Mouse (Mus musculus) neutrophil, adult 5-6 weeks (primary cell): ENCODE data around the gene Pitpnm2. TPM values are rescaled to one million over a fixed set of nuclear protein-coding genes. Genes with fewer than 3 reads are reported as not detected.

Experiments
- ATAC-seq: fragments of 151-379, 151-347 bp; 2 replicates; pipeline ENCODE4 v1.8.0; 2017; ENCODE audit warnings: mild to moderate bottlenecking, moderate TSS enrichment; ENCODE audit not compliant: insufficient number of reproducible peaks, poor library complexity, low FRiP score, severe bottlenecking; ENCODE audit errors: extremely low read depth
- total RNA-seq: library from RNA; stranded (forward); fragments of 200-1000 nt; gene quantifications from 2 replicates; pipeline ENCODE4 v1.2.3, GENCODE M21; 2017

The Pitpnm2 gene
- total RNA-seq, 1 experiment from 2014 or later = 11.3 TPM

DNA sequence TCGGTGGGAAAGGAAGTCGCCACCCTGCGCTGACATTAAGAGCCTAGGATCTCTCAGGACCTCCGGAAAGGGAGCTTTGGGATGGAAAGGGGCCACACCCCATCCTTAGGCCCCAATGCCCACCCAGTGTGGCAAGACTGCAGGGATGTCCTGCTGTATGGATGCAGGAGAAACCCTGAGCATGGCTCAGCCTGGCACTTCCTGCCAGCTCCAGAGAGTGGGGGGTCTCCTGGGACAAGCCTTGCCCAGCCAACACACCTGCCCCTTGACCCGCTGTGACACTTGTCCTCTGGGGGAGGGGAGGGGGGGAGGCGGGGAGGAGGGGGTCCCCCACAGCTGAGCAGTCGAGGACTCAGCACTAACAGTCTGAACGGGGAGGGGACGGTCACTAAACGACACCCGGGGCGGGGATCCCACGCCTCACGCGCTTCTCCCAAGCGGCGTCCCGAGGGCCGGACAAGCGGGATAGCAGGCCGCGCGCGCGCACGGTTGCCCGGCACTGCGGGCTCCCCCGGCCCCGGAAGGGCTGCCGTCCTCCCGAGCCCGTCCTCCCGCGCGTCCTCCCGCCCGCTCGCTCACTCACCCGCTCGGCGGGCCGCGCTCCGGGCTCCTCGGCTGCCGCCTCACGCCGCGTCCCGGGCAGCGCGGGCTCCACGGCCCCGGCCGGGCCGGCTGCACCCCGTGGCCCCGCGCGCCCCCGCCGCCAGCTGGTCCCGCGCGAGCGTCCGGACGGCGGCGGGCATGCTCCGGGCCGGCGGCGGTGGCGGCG is 531 bp downstream of the Pitpnm2 start:
- no peak for ATAC-seq

DNA sequence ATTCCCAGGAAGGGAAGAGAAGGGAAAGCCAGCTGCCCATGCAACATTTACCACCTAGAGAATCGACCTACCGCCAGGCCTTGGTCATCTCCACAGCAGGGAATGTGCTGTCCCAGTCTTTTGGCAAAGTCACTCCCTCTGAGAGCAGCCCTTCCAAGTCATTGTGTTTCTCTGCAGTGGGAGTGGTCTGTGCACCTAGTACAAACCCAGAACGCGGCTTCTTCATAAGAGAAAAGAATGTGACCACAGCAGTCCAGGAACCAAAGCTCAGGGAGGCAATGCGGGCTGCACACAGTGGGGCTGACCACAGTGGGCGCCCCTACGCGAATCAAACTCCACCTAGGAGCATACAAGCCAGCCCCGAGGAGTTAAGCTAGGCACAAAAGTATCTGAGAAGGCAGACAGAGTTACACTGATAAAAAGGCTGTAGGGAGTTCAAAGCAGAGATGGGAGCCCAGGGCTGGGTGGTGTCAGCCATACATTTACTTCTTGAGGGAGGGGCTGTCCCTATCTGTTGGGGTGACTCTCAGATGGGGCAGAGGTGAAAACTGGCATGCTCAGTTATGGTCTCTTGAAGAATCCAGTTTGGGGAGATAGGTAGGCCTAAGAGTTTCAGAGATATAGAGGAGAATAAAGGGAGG is 1.5 kb downstream of the Pitpnm2 start:
- ATAC-seq = no peak

DNA sequence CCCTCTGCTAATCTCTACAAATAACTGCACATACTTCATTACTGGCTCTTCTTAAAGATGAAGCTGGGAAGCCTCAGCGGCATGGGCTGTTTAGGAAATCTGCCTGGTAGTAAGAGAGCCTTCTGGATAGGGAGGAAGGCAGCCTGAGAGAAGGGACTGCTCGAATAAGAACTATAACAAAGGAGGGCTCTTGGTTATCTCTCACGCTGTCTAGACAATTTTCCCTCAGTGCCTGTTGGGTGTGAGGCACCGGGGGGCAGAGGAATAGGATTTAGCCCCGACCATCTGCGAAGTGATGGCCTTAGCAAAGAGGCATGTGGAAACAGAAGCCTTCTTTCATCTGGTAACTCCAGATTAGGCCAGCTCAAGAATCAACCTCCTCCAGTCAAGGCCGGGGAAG is 2.3 kb downstream of the Pitpnm2 start:
- no peak for ATAC-seq

DNA sequence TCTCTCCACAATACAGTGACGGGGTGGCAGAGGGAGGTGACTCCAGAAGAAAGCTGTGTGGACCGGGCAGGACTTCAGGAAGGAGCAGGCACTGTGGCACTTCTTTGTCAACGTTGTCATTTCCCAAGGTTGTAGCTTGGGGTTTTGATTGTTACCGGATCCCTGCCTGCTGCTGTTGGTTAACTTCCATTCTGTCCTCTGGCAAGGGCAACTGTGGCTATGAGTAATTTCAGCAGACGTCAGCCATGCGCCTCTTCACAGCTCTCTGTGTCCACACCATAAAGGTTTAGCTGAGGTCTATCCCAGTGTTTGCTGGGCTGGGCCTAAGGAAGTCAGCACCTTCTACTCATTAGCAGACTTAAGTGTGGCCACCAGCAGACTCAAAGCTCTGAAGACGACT is 4.7 kb downstream of the Pitpnm2 start:
- no peak for ATAC-seq

DNA sequence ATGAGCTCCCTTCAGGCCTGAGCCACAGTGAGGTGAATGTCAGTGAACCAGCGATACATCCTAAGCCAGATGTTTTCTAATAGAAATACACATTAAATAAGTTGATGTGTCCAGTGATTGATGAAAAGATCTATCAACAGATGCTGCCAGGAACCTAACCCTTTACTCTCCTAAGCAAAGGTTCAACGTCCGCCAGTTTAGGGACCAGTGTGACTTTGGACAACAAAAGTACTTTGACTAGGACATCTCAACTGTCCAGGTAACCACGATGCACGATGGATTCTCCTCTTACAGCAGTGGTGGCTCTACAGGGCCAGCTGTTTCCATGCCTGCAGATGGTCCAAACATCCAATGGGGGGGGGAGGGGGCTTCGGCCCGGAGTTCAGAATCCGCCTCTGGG is 5.1 kb downstream of the Pitpnm2 start:
- ATAC-seq = no peak

DNA sequence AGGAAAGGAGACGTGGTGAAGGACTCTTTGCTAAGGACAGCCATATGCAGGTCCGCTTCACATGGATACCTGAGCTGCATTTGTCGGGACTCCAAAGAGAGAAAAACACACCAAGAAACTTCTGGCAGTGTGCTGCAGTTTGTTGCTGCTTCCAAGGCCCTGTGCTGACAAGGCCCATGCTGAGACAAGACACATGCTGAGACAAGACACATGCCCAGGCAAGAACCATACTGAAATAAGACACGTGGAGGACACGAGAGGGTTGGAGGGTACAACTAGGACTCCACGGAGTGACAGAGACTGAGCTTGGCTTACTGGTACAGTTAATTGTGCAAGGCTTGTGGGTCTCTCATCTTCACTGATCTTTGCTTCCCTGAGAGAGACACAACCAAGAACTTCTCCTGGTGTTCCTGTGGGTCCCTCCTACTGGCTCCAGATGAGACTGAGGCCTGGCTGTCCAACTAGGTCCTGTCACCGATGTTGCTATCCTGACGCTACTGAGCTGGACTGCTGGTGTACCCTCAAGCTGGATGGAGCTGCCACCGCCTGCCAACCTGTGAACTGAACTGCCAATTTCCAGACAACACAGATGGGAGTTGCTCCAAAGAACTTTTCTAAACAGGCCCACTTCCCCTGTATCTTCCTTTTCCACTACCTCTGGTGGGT is 6.2 kb downstream of the Pitpnm2 start:
- no peak; the same call in 1 of the 2 replicates for ATAC-seq

DNA sequence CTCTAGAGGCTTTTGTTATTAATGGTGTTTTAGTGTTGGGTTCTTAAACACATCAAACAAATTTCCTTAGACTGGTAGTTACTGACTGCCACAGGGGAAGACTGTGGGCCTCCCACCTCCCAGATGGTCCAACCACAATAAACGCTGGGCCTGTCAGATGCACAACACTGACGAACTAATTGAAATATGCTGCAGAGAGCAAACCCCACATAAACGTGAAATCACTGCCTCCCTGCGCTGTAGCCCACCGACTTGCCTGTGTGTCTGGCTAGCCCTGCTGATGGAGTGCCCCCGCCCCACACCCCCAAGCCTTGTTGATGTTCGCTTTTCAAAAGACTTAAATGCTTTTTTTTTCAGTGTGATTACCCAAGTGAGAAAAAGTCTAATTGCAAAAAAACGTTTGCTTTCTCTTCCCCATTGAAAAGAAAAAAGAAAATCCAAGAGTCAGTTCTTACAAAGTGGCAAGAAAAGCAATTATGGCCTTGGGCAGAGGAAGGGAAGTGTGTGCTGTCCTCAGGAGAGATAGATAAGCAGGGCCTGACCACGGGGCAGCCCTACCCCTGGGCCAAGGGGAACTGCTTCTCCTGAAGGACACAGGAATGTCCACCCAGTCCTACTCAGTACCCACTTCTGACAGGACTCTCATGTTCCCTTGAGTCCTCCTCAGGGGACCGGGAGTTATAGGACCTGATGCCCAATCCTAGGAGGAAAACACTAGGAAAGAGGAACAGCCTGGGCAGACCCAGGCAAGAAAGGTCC is 7.7 kb downstream of the Pitpnm2 start:
- no peak for ATAC-seq

DNA sequence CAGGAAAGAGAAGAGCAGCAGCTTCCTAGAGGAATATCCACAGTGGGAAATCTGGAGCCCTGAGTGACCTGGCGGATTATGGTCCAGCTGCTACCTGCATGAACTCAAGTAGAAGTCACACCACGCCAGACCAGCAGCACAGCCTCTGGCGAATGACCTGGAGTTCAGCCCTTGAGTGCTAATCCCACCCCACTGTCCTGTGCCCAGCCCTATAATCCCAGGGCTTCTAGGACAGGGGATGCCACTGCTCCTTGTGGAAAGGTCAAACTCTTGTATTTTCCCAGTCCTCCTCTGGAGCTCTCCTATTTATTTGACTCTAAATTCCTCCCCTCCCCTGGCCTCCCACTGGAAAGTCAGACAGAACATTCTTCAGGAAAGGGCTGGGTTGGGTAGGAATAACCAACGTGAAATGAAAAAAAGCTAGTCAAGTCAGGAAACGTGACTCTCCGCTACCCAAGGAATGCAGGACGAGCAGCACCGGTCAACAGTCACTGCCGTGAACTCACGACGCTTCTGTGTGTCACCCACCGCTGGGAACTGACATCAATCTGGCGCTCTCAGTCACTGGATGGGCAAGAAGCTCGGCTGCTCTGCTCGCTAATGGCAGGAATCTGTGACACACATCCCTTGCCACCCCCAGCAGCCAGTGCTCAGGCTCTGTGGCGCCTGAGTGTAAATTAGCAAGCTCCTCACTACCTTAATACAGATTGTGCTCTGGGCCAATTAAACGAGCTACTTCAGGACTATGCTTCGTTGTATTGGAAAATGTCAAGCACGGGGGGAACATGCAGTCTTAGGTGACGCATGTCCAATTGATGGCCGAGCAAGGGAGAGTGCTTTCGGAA is 8.5 kb downstream of the Pitpnm2 start:
- 0 out of 2 replicates have a peak, but pooled peaks have one; percentile 14 for ATAC-seq

DNA sequence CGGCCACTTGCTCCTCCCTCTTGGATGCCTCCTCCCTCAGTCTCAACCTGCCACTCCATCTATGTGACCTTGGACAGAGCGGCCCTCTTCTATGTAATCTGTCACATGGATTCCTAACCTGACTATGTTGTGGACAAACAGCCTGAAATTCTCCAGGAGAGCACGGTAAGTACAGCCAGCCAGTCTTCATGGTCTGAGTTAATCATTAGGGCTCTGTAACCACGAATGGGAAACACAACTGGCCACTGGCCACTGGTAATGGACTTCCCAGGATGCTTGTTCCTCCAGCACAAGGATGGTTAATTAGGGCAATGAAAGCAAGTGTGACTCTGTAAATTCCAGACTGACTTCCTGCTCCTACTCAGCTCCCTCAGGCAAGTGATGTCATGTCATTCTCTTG is 13.4 kb downstream of the Pitpnm2 start:
- no peak for ATAC-seq

DNA sequence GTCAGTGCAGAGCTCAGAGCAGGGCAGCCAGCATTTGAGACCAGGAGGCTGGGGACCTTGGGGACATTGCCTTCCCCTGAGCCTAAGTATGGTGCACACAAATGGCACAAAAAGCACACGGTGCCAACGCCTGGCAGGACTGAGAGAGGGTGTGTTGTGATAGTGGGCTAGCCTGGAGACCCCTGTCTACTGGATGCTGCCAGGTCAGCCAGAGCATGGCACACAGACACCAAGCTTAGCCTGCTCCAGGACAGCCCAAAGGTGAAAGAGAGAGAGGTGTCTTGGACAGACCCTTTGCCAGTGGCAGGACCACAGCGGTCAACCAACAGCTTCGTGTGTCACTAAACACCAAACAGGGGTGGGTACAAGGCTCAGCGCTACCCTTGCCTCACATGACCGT is 14.8 kb downstream of the Pitpnm2 start:
- no peak for ATAC-seq

DNA sequence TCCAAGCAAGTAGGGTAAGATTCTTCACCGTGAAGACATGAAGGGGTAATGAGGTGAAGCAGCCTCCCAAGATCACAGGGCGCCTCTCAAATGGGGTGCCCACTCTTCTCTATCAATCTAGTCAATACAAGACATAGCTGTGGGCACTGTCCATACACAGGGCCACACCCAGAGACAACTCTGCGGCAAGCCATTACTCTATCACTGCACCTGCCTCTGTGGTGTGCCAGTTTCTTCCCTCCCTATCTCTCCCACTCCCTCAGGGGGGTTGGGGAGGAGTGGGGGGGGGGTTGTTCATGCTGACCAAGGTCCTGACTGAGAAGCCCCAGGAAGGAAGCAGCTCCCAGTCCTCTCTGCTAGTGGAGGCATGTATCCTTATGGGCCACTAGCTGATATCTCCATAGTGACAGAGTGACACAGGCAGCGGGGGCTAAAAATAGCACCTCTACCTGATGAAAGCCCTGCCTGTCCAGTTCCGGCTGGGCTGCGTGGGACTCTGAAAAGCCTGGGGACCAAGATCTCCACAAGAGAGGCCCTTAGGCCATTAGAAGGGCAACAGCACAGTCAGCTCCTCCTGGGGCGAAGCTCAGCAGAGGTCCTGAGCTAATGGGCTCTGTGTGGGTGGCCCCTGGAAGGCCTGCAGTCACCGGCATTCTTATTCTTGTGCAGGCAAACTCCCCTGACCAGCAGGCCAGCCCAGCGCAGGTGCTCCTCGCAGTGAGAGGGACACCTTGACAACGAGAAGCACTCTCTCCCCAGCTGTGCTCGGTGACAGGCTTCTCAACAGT is 15.5 kb downstream of the Pitpnm2 start:
- ATAC-seq = no peak

DNA sequence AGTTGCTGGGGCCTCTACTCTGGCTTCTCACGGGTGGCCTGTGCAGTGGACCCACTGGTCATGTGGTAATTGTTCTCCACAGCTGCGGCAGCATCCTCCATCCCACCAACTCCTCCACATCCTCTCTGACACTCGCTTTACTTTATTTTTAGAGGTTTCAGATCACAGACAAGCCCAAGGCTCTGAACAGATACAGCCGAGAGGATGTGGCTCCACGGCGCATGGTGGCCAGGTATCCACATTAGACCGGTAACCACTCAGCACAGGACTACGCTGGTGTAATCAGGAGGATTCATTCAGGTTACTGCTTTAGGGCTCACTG is 16.5 kb downstream of the Pitpnm2 start:
- ATAC-seq = peak; percentile 21; the same call in 1 of the 2 replicates

DNA sequence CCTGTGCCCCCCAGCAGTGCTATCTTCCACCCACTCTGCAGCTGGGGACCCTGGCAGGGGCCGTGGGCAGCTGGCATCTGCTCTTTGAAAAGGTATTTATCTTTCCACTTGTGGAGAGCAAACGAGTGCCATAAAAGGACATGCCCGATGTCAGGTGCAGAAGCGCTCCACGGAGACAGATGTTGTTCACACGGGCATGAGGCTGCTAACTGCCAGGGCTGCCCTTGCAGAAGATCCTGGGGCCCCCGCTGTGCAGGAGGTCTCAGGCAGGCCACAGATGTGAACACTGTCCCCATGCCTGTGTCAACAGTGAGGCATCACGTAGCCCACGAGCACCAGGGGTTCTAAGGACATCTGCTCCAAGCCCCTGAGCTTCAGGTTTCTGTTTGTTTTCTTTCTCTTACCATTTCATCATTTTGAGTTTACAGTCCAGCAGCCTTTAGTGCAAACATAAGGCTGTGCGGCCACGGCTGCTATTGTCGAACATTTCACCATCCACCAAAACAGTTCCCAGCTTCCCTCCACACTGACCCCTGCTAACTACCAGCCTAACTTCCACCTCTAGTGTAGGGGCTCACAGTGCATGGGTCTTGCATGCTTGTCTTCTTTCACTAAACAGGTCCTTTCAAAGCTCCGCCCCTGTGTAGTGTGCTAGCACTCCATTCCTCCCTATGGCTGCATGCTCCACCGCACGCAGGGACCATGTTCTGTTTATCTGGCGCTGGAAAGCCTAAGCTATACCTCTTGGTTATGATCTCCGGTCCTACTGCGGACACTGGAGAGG is 17.0 kb downstream of the Pitpnm2 start:
- ATAC-seq = no peak

DNA sequence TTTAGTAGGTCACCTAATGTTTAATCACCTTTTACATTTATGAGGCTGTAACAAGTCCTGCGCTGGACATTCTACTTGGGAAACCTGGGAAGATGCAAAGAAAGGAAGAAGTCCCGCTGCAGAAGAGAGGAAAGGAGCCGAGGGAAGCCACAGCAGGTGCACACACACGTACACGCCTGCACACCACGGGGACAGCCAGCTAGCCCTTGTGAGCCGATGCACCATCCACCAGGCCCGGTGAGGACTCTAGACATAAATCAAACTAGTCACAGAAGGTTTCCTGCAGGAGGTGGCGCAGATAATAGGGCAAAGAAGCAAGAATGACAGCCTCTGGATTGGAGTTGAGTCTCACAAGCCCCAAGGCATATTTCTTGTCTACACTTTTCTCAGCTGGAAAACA is 19.1 kb downstream of the Pitpnm2 start:
- no peak for ATAC-seq

DNA sequence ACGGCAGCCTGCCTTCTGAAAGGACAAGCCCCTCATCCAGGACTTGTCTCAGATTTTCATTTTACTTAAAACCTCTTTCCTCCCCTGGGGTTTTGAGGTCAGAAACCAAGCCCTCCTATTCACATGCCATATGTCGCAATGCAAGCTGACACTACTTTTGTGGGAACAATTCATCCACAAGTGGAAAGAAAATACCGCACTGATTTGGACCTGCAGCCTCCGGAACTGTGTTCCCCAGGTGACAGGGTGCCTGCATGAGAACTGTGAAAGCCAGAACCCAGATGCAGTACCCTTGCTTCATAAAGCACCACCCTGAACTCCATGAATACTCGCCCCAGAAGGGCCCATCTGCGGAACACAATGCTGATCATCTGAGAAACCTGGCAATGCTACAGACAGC is 22.4 kb downstream of the Pitpnm2 start:
- ATAC-seq = no peak

DNA sequence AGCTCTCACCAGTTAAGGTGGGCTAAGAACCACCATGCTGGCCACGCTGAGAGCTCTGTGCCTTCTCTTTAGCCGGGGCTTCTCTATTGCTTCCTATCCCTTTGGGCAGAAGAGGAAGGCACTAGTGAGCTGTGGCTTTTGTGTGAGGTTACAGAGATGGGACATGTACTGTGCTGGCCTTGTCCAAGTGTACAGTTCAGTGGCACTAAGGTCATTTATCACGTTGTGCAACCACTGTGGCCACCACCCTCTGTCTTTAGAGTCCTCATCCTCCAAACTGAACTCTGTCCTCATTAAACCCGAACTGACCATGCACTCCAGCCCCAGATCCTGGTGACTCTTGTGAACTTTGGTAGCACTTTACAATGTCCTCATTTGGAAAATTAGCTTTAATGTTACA is 23.1 kb downstream of the Pitpnm2 start:
- no peak for ATAC-seq

DNA sequence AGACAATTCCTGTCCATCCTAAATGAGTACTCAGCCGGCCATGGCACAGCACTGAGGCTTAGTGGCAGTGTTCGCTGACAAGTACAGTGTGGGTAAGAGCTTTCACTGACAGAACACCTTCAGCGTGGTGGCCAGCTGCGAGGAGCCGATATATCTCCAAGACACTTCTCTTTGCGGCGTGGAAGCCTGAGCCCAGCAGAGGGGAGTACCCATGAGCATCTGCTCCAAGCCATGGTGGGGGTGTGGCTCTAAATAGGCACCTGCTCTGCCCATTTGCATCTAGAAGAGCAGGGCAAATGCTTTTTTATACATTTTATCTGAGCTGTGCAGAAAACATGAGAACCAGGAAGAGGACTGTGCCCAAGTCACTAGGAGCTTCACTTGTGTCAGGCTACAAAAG is 23.7 kb downstream of the Pitpnm2 start:
- ATAC-seq = no peak
